Mouse (Mus musculus) cerebellum, postnatal 25 days (tissue): Measurements from ENCODE around the gene Pkd1.

Experiments used
- DNase-seq, 2 experiments: peaks; one replicate each; pipeline ENCODE4 v3.0.0; 2021; ENCODE audit warnings: mixed read lengths in 2 of 2

Gene Pkd1

DNA sequence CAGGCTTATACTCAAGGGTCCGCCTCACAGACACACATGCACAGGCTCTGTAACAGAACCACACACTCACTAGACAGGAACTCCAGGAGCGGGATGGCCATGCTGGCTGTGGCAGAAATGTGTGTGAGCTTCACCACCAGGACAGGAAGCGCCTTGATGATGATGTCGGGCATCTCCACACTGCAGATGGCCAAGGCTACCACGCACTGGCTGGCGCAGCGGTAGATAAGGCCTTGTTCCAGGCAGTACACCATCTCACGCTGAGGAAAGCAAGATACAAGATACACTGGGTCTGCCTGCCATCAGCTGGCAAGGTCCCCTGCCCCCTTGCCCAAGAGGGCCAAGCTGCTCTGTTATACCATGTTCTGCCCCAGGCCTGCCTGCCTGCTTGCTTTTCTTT lies 59.2 kb downstream of the Pkd1 start:
- DNase-seq = peak in 1 of 2 experiments; percentile 42

DNA sequence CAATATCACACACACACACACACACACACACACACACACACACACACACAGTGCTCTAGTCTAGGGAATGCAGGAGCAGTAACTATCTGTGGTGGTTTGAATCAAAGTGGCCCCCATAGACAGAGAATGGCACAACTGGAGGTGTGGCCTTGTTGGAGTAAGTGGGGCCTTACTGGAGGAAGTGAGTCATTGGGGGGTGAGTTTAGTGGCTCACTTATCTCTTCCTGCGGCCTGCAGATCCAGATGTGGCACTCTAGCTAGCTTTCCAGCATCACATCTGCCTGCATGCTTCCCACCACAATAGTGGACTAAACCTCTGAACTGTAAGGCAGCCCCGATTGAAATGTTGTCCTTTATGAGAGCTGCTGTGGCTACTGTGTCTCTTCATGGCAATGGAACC lies 61.1 kb downstream of the Pkd1 start:
- DNase-seq = no peak

DNA sequence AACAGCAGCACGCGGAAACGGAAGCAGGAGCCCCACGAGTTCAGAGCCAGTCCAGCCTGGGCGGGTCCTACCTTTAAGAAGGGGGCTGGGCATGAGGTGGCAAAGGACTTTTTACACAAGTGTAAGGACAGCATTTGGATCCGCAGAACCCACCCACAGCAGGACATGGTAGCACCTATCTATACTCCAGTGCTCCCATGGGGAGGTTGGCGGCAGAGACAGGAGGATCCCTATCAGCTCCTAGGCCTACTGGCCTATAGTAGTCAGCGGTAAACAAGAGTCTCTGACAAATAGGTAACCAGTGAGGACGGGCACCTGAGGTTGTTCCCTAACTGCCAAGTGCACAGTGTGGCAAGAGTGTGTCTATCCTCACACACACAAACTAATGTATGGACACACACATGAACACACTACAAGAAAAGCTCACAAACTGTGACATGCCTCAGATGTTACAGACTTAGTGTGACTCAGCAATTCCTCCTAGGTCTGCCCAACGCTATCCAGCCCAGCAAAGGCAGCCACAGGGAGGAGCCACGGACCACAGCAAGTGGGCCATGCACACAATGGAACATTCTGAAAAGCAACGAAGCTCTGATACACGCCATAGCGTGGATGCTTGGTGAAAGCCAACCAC lies 68.0 kb downstream of the Pkd1 start:
- no peak for DNase-seq

DNA sequence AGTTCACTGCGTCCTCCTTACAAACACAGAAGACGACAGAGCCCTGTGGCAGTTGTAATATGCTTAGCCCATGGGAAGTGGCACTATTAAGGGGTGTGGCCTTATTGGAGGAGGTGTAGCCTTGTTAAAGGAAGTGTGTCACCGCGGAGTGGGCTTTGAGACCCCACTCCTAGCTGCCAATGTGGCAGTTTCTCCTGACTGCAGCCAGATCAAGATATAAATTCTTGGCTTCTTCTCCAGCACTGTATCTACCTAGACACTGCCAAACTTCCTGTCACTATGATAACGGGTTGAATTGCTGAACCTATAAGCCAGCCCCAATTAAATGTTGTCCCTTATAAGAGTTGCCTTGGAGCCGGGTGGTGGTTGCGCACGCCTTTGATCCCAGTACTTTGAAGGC lies 75.8 kb downstream of the Pkd1 start:
- no peak for DNase-seq

DNA sequence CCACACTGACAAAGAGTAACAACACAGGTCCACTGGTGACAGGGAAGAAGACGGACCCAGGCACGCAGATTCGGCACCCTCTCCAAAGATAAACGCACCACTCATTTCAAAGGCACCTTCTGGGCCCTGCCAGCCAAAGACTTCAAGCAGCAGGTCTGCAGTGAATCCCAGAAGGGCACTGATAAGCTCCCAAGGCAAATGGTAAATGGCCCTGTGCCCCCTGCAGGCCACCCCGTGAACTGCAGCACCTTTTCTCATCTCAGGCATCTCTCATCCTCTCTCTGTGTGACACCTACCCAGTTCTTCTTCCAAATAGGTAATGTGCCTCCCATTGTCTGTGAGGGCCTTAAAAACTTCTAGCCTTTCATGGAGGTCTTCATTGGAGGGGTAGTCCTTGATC lies 79.0 kb downstream of the Pkd1 start:
- DNase-seq = peak; percentile 92 to 93

DNA sequence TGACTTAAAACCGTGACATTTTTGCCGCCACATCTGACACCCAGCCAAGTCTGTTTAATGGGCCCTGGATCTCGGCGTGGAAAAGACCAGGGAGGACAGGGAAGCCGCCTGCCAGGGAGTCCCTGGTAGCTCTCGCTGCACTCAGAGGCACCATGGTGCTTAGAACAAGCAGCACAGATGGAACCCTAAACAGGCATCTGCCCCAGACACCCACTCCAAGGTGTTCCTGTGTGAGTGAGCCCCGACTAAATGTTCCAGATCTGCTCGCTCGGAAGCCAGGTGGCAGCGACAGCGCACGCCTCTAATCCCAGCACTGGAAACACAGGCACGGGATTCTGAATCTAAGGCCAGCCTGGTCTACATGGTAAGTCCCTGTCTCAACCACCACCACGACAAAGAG lies 80.4 kb downstream of the Pkd1 start:
- no peak for DNase-seq

DNA sequence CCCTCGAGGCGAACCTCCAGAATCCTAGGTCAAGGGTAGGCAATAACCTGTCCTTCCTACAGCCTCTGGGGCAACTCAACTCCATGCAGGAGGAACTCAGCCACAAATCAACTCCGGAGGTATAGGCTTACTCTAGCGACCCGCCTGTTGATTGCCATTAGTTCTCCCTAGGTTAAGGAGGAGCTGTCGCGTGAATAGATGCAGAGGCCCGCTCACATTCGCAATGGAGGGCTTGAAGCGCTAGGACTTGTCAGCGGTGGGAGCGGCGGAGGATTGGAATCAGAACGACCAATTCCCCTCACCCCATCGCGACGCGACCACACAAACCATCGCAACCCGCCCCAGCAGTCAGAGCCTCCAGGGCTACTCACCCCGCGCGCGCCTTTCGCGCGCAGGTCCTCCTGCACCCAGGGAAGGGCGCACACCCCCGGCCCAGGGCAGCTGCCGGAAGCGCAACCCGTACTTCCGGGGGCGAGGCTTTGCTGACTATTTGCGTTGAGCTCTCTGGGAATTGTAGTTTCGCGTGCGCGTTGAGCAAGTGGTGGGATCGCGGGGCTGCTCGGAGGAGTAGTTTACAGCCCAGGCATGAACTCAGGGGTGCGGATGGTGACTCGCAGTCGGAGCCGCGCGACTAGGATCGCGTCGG lies 82.7 kb downstream of the Pkd1 start, which contains the start of the genes Tsc2 and Nthl1:
Gene Tsc2 (minus strand): TSS at position 464 of the 646 bp plus-strand sequence.
Gene Nthl1 (plus strand): TSS at position 514 of the 646 bp plus-strand sequence.
- peak; percentile 85 to 87 for DNase-seq

DNA sequence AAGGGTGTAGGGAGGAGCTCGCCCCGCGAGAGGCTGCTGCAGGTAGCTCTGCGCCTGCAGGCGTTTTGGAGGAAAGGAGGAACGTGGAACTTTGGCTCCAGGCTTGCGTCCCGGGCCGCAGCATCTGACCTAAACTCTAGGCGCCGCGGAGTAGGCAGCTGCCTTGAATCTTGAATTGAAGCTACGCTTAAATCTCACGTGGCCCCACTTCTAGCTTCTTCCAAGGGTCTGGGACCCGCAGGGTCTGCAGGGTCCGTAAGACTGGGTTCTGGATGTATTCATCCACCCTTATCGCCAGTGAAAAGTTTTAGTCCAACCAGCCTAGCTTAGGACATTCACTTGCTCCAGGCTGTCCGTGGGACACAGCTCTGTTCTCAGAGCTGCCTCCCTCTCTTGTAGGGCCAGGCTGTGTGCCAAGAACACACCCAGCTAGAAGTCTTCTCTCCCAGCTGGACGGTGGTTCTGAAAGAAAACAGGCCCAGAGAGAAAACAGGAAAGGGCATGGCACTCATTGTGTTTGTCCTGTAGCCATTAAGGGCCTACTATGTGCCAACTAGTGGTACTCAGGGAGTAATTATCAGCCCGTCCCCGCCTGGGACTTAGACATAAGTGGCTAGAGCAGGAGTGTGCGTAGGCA lies 83.3 kb downstream of the Pkd1 start:
- DNase-seq = peak in 1 of 2 experiments; percentile 37

DNA sequence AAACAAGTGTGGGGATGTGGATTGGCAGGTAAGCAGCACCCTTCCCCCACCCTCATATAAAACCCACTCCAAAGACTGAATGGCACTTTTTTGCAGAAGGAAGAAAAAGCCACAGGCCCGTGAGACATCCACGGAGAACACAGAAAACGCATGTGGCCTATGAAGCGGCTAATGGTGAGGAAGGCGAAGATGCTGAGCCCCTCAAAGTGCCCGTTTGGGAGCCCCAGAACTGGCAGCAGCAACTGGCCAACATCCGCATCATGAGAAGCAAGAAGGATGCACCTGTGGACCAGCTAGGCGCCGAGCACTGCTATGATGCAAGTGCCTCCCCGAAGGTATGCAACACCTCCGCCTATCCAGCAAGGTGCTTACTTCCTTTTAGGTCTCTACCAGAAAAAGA lies 84.2 kb downstream of the Pkd1 start:
- DNase-seq = no peak

DNA sequence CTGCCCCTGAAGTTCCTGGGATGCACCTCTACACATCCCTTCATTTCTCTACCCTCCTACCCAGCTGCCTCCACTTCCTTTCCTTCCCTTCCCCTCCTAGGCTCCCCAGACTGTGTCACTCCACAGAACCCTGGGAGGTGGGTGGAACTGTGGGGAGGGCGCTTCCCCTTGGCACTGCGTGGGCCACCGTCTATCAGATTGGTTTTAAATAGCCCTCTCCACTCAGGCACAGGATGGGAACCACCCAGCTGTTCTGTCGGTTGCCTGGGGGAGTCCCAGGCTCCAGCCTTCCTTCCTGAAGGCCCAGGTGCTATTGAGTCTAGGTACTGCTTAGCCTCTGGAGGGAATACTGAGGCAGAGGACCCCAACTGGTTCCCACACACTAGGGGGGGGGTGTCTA lies 85.4 kb downstream of the Pkd1 start:
- no peak for DNase-seq

DNA sequence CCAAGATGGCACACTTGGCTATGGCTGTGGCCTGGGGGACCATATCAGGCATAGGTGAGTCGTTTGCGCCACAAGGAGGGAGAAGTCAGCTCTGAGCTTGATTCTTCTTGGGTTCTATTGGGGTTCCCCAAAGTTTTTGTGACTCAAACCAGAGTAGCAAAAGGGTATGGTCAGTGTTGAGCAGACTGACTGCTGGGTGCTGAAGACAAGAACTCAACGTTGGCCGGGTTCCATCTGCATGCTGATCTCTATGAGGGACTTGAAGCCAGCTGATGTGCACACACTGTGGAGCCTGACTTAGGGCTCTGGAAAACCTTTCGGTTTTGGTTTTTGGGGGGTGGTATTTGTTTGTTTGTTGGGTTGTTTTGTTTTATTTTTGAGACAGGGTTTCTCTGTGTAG lies 86.1 kb downstream of the Pkd1 start:
- DNase-seq = no peak

DNA sequence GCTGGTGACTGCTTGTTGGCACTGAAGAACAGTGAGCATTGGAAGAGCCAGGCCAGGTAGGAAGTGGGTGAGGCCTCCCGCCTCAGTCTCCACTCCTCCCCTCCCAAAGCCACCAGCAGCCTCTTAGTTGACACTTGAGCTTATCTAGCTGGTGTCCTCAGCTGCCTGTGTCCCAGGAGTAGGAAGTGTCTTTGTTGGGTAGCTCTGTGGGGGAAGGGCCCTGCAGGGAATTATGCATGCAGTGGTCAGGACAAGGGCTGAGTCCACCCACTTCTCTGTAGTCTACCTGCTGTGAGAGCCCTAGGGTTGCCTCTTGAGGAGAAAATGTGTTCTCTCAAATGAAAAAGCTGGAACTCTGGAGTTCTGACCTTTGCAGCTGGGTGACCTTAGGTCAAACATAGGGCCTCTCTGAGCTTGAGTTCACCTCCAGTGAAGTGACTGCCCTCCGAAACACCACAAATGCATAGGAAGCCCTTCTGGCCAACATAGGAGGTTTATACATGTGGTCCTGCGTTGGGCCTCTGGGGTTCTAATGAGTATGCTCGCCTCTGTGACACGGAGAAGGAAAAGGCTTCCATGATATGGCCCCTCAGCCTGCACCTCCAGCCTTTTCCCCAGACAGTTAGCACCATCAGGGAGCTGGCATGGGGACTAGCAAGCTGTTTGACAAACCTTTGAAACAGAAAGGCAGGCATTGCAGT lies 87.3 kb downstream of the Pkd1 start:
- no peak for DNase-seq

DNA sequence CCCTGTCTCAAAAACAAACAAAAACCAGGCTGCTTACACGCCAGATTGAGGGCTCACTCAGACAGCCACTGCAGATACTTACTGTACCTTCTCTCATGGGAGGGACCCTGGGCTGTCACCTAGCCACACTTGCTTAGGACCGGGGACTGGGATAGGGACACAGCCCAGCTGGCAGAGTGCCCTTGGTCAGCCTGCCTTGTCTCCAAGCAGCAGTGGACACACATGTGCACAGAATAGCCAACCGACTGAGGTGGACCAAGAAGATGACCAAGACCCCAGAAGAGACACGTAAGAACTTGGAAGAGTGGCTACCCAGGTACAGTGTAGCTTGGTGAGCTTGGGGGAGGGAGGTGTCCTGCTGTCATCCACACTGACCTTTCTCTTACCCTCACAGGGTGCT lies 88.6 kb downstream of the Pkd1 start:
- peak in 1 of 2 experiments; percentile 48 for DNase-seq

DNA sequence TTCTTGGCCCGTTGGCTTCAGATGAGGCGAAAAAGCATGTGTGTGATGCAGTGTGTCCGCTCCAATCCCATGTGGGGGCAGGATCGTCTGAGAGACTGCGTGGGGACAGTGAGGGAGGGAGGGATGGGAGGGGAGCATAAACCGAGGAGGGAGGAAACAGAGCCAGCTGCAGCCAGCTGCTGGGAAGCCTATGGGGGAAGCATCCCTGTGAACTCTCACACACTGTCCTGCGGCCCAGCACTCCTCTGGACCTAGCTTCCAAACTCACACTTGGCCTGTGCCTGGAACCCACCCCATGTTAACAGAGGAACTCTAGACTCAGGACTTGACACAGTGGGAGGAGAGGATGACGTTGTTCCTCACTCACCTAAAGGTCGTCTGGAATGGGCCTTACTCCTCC lies 89.2 kb downstream of the Pkd1 start:
- no peak for DNase-seq

DNA sequence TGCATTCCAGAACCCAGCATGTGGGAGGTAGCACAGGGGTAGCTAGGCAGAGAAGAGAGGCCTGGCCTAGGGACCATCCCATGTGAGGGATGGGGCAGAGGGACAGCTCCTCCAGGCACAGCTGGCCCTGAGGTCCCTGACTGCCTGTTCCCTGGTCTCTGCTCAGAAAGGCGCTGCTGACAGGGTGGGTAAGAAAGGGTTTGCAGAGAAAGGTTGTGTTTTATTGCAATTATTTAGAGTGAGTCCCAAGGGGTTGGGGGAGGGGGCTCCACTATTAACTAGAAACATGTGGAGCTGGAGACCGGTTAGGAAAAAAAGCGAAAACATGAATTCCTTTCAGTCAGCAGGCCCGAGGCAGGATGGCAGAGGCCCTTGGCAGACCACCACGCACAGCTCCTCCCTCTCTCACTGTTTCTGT lies 89.9 kb downstream of the Pkd1 start:
- DNase-seq = no peak

DNA sequence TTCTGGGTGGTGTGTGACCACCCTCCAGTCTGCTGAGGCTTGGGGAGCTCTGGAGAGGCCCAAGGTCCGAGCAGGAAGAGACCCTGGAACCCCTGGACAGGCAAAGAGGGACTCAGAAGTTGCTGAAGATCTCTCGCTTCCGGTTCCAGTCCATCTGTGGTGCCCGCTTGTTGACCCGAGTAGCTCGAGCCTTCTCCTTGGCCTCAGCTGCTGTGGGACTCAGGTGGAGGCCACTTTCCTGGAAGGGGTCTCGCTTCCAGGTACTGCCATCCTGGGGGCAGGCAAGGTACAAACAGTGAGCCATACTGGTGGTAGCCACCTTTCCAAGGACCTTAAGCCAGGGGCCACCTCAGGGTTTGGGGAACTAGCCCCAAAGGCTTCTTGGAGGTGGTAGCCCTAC lies 90.5 kb downstream of the Pkd1 start:
- no peak for DNase-seq

DNA sequence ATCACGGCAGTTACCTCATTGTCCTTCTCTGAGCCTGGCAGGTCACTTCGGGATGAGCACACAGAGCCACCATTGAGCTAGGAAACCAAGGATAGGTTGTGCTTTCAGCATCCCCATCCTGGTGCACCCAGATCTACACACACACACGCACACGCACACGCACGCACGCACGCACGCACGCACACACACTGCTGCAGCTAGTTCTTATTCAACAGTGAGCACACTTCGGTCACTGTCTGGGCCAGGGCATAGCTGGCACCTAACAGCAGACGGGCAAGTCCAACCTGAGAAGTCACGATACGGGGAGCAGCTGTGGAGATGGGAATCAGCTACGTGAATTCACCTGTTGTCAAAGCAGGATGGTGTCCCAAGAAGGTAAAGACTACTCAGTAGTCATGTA lies 90.9 kb downstream of the Pkd1 start:
- no peak for DNase-seq

DNA sequence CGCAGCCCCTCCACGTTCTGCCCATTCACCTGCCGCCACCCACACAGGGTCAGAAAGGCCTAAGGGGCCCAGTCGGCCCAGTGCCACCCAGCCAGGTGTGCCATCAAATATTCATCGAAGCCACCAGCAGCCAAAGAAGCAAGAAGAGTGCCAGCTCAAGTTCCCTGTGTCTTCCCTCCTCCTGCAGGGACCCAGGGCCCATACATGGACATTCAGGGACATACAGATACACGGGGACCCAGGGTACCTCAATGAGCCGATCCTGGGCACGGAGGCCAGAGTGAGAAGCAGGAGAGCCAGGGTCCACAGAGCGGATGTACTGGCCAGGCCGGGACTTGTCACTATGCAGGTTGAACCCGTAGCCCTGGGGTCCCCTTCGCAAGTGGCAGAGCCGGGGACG lies 92.3 kb downstream of the Pkd1 start:
- DNase-seq = no peak

DNA sequence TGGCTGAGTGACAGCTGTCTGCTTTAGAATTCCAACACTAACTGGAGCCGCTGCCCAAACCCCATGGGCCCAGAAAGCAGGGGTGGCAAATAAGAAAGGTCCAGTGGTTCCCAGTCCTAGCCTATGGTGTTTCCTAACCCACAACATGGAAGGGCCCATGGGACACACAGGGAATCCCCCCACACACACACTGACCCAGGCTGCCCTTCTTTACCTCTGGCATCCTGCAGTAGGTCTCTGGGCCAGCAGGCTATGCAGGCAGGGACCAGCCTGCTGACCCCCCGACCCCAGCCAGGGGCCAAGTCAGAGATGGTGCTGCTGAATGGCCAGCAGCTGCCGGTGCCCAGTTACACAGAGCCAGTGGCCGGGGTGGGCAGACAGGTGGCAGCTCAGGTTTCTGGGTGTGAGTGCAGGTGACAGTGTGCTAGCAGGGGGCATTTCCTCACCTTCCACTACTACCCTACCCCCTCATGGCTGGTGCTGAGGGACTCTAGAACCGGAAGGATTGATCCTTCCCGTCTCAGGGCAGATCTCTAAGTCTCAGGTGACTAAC lies 93.2 kb downstream of the Pkd1 start:
- no peak for DNase-seq

DNA sequence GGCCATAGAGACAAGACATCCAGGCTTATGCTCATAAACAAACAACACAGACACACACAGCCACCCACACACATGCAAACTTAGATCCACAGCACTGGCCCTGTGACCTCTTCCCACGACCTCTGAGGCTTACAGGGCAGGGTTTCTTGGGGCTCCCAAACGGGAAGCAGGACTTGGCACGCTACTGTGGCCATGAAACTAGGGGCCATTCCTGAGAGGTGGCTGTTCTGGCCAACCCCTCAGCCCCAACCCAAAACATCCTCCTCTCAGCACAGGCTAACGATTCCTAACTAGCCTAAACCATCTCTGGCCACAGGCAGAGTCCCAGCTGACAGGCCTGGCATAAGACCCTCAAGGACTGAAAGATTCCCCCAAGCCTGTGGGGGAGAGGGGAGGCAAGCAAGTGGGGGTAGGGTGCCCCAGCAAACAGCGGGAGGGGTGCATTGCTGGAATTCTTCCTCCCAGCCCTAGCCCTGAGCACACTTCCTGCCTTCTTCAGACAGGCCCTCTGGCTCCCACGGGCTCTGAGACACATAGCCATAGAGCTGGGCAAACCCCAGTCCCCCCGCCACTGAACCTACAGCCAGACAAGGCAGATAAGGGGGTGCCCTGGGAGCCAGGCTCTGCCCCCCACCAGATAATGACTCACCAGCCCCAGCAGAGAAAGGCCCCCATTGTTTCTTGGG lies 94.5 kb downstream of the Pkd1 start:
- no peak for DNase-seq

DNA sequence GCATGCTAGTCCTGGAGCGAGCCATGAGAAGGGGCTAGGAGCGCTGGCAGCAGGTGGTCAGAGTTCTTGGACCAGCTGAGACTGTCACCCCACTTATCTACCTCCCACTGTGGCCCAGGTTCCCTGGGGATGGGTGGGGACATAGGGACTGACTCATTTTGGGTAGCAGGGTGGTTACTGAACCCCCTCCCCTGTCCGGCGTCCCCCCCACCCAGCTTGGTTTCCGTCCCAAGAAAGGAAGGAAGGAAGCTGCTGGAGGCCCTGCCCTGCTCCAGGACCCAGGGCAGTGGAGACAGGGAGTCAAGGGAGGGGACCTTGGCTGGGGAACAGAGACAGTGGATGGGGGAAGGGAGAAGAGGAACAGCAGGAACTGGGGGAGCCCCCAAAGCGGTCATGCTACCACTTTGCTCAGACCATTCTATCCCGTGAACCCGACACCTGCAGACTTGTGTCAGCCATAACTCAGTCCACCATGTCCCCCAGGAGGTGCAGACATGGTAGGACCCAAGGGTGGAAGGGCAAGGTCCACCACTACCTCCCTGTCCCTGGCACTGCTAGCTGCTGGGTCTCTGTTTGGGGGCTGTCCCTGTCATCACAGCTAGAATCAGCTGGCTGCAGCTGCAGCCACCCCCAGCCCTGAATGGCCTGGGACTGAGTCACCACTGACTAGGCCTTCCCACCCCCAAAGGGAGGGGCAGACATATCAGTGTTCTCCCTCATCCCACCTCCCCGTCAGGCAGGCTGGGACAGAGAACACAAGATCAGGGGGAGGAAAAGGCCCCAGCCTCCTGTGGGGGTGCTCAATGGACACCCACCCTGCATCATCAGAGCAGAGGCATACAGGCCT lies 95.5 kb downstream of the Pkd1 start:
- DNase-seq = no peak

DNA sequence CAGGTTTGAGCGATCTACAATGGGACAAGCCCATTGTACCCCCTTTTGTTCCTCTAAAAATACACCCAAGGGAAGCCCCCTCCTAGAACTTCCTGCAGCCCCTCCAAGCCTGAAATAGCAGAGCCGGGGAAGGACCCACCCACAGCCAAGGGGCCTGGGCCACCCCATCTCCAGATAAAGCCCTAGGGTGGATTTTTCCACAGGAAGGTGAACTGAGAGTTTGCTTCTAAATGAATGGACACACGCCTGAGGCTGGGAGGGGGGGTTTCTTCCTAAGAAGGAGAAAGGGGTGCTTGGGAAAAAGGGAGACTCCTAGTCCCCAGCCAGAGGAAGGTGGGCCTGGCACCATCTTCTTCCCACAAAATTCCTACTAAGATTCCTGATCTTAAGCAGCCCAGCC lies 96.3 kb downstream of the Pkd1 start:
- no peak for DNase-seq
